Mouse (Mus musculus) left cerebral cortex, postnatal 4 days (tissue): ENCODE results near the gene Dnah5. TPM values are rescaled to one million over a fixed set of nuclear protein-coding genes. Genes with fewer than 3 reads are reported as not detected.
"Not testable (repeated sequence)": the region's sequence is repeated elsewhere in the genome, so short reads cannot be mapped to it uniquely, and the experiment has no call there.

Source experiments
- DNase-seq: peaks from one replicate; pipeline ENCODE4 v3.0.0-alpha.2; 2022
- intact Hi-C: fragments of 180-260 bp; cut with DNase I; formaldehyde crosslinking; loops from one replicate; pipeline ENCODE4 v1.15.1; 2025
- total RNA-seq, 2 experiments: library from RNA; stranded (reverse); gene quantifications; 2 replicates each; pipeline ENCODE4 v1.2.3; 2021

The Dnah5 gene
- total RNA-seq, 2 experiments from 2014 or later, result 4.0 to 4.2 TPM

DNA sequence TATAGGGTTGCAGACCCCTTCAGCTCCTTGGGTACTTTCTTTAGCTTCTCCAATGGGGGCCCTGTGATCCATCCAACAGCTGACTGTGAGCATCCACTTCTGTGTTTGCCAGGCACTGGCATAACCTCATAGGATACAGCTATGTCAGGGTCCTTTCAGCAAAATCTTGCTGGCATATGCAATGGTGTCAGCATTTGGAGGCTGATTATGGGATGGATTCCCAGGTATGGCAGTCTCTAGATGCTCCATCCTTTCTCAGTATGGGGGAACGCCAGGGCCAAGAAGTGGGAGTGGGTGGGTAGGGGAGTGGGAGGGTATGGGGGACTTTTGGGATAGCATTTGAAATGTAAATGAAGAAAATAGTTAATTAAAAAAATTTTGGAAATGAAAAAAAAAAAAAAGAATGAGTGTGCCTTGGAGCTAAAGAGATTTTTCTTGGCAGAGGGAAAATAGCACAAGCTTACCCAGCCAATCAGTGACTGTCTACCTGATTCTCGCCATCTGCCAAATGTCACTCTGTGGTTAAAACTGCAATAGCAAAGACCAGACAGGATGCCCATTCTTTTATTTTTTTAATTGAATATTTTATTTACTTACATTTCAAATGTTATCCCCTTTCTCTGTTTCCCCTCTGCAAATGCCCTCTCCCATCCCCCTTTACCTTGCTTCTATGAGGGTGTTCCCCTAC, 257.7 kb downstream of the Dnah5 start:
- intact Hi-C loops, DNase-seq: not testable (repeated sequence)

DNA sequence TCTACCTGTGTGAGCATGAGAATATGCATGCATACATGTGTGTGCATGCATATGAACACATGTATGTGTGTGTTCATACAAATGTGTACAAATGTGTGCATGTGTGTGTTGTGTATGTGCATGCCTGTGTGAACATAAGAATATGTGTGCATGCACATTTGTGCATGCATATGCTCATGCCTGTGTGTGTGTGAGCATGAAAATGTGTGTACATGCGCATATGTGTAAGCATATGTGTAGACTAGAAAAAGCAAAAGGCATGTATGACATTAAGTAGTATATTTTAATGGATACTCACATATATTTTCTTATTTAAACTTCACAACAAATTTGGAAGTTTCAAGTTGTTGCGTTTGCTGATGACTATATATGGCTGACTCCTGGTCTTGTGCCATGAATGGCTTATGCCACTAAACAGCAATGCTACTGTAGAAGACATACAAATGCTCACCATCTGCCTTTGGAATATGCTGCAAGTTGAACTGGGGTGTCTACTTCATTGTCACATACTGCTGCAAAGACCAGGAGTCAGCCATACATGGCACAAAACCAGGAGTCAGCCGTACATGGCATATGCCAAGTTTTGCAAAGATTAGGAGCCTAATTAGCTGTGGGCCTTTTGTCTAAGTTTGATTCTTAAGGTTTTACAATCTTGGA, 263.2 kb downstream of the Dnah5 start:
- DNase-seq, result no peak
- intact Hi-C loops, result no loop called here

DNA sequence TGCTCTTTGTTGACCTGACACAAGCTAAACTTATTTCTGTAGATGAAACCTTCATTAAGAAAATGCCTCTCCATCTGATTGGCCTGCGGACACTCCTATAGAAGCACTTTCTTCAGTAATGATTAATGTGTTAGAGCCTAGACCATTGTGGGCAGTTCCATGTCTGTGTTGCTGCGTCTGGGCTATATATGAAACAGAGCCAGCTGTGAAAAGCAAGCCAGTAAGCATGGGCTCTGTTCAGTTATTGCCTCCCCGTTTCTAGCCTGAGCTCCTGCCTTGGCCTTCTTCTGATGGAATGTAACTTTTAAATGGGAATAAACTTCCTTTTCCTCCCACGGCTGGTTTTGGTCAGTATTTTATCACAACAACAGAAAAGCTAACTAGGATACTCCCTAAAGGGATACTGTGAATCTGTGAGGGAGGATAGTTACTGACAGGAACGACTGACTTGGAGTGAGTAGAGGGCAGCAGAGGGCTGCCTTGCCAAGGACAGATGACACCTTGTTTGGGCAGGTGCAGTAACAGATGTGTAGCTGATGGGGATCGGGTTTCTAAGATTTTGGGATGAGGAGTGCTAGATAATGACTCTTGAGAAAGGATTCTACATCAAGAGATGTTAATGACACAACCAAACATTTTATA, 270.3 kb downstream of the Dnah5 start:
- no peak for DNase-seq
- intact Hi-C loops, result no loop called here

DNA sequence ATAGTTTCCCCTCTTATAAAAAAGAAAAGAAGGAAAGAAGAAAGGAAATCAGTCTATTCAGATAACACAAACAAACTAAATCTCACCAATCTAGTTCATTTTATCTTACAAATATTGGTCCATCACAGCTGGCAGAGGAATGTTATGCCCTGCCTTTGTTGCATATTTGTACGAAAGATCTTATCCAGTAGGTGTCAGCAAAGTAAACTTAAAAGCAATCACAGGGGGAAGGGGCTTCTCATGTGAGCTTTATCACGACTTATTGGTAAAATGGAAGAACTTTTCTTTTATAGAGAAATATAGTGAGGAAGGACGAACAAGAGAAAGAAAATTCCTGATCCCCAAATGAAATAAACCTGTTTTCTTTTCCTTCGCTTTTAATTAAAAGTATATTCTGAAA, 299.3 kb downstream of the Dnah5 start:
- no peak for DNase-seq
- intact Hi-C loops, result no loop called here

DNA sequence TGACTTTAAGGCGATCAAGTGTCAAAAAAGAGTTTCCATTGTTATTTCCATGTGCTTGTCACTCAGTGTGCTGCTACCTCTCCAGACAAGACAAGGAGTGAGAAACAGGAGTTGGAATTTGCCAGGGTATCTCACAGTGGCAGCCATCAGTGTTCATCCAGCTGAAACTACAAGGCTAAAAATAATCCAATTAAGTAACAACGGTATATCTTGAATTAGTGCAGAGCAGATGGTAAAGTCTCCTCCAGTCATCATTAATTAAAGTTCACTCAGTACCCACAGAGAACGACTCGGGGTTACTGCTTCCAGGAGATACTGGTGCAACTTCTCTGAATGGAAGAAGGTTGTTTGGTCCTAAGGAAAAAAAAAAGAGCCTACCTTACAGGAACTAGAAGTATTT, 311.6 kb downstream of the Dnah5 start:
- DNase-seq, result peak; percentile 2
- intact Hi-C loops, result no loop called here

Other genes with a start within 250 kb of the Dnah5 start
- gene Trio, start 177.9 kb upstream of the Dnah5 start, total RNA-seq, result 100 to 1,000 TPM; 278 to 290 TPM